Mouse (Mus musculus): ENCODE results near the gene Pde6g. TPM values are rescaled to one million over a fixed set of nuclear protein-coding genes. Genes with fewer than 3 reads are reported as not detected.

Pde6g gene
- polyA plus RNA-seq, 1 experiment from 2014 or later = 0.40 TPM

DNA sequence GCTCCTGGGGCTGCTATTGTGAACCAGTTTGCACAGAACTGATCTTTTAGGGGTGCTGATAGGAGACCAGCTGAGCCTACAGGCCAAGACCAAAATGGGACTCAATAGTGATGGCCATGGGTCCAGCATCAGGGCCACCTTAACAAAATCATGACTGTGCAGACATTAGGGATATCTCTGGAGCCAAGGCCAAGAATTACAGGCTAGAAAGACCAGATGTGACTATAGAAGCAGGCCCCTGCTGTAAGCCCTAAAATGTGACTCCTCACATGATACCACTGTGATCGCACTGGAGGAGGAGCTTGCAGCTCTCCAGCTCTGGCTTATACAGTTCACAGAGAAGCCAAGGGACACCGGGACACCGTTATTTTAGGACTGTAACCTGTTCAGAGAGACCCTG, 11.0 kb downstream of the Pde6g start, which contains the start of gene Tspan10:
TSS of gene Tspan10 (plus strand) at position 301 of the 400 bp plus-strand sequence.
- Histone ChIP-seq H3K9ac (no peak within 1 kb of the TSS), H3K4me1 (replicated peaks; ENCODE audit: control insufficient read depth, insufficient read depth, low read length) (no peaks in the 10 kb centered on the region), H3K27me3 (ENCODE audit: control insufficient read depth, insufficient read depth, low read length) (no peaks in the 10 kb centered on the region), H3K4me2 (replicated peaks) (no peak within 1 kb of the TSS), H3K36me3 (replicated peaks; ENCODE audit: control insufficient read depth, insufficient read depth) (no peaks in the 10 kb centered on the region), H3K4me3 (replicated peaks; ENCODE audit: low read length) (no peak within 1 kb of the TSS), H3K27ac (no peak within 1 kb of the TSS), H3K9me3 (ENCODE audit: control insufficient read depth, low read length) (no peaks in the 10 kb centered on the region)
- WGBS = 82% methylated on average over 3 of the region's 3 CpGs
- DNase-seq (ENCODE audit: low spot score) (no peak), ATAC-seq (ENCODE audit: low FRiP score) (no peak)

DNA sequence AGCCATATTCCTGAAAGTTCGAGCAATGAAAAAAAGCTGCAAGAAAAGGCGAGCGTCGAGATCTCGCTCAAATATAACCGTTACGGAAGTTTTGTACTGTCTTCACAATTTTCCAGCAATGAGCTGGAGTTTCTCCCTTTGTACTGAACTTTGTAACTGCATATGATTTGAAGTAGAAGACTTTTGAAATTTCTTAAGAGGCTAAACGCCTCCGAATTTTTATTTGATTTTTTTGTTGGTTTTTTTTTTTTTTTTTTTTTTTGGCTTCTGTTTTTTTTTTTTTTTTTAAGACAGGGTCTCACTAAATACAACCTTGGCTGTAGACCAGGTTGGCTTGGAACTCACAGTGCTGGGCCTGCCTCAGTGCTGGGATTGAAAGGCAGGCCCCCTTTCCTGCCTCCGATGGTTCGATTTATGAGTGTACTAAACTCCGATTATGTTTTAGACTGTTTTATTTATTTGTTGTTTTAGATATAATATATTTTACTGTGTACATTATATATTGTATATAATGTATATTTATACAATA, 15.4 kb downstream of the Pde6g start:
- no peaks in the 10 kb centered on the region for H3K27me3 ChIP-seq (ENCODE audit: control insufficient read depth, insufficient read depth, low read length)
- H3K27ac ChIP-seq = no peak overlapping the region; the same call in 1 of the 2 replicates
- H3K9ac ChIP-seq = peak overlapping the region; percentile 92
- H3K4me3 ChIP-seq (replicated peaks; ENCODE audit: low read length) = peak overlapping the region; percentile 93
- H3K36me3 ChIP-seq (replicated peaks; ENCODE audit: control insufficient read depth, insufficient read depth) = peaks cover 26% of the 10 kb centered on the region
- no peaks in the 10 kb centered on the region for H3K9me3 ChIP-seq (ENCODE audit: control insufficient read depth, low read length)
- 30% methylated on average over 12 of the region's 12 CpGs for whole genome bisulfite sequencing
- DNase-seq (ENCODE audit: low spot score) (no peak), ATAC-seq (ENCODE audit: low FRiP score) (no peak)
- peaks cover 12% of the 10 kb centered on the region for H3K4me1 ChIP-seq (replicated peaks; ENCODE audit: control insufficient read depth, insufficient read depth, low read length)
- peak overlapping the region; percentile 70 for H3K4me2 ChIP-seq (replicated peaks)

DNA sequence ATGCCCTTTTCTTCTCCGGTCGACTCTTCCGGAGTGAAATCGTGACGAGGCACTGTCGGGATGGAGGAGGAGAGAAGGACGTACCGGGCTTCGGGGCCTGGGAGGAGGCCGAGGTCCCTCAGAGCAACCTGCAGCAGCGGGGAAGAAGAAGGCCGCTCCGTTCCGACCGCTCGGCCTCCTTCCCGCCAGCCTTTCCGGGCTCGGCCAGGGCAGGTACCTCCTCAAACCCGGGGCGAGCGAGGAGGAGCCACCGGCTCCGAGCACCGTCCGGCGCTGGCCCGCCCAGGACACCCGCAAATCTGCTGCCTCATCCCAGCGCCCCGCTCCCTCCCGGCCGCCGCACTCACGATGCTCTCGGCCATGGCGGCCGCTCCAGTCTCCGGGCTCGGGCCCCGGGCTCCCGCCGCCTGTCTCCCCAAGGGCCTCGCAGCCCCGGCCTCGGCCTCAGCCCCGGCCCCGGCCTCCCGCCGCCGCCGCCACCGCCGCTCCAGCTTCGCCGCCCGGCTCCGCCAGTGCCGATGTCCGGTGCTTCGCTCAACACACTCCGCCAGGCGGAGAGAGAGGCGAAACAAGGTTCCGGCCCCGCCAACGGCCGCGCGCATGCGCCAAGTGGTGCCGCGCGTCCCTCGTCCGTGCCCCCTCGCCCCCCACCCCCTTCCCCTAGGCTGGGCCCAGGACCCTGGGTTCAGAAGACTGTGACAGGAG, 16.0 kb downstream of the Pde6g start, which contains the start of gene Nploc4:
TSS of gene Nploc4 (minus strand) at position 557 of the 705 bp plus-strand sequence.
- H3K4me2 ChIP-seq (replicated peaks) = peak within 1 kb of the TSS; percentile 70
- H3K4me1 ChIP-seq (replicated peaks; ENCODE audit: control insufficient read depth, insufficient read depth, low read length) = peaks cover 12% of the 10 kb centered on the region
- under 1% methylated on average over 74 of the region's 77 CpGs for WGBS
- H3K36me3 ChIP-seq (replicated peaks; ENCODE audit: control insufficient read depth, insufficient read depth) = peaks cover 32% of the 10 kb centered on the region
- peak within 1 kb of the TSS; percentile 58 for H3K27ac ChIP-seq
- H3K9ac ChIP-seq = peak within 1 kb of the TSS; percentile 92
- H3K4me3 ChIP-seq (replicated peaks; ENCODE audit: low read length) = peak within 1 kb of the TSS; percentile 93
- H3K27me3 ChIP-seq (ENCODE audit: control insufficient read depth, insufficient read depth, low read length) = no peaks in the 10 kb centered on the region
- DNase-seq (ENCODE audit: low spot score) (peak; percentile 89), ATAC-seq (ENCODE audit: low FRiP score) (peak; percentile 84; the same call in 1 of the 2 replicates)
- no peaks in the 10 kb centered on the region for H3K9me3 ChIP-seq (ENCODE audit: control insufficient read depth, low read length)

DNA sequence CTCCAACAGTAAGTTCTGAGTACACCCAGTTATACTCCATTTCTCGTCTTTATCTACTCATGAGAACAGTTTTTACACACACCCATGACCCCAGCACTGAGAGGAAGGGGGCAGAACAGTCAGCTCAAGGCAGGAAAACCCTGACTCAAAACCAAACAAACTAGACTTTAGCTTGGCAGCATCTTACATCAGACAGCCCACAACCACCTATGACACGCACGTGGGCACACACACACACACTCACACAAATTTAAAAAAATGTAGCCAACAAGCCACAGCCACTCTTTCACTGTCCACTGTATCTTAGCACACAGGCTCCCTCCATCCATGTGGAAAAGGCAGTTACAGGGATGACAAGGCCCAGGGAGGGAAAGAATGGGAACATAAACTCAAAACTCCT, 26.6 kb downstream of the Pde6g start:
- ATAC-seq (ENCODE audit: low FRiP score) (no peak), DNase-seq (ENCODE audit: low spot score) (no peak)
- H3K9me3 ChIP-seq (ENCODE audit: control insufficient read depth, low read length) = no peaks in the 10 kb centered on the region
- H3K9ac ChIP-seq = no peak overlapping the region
- no peak overlapping the region for H3K4me2 ChIP-seq (replicated peaks)
- H3K27me3 ChIP-seq (ENCODE audit: control insufficient read depth, insufficient read depth, low read length) = no peaks in the 10 kb centered on the region
- no peak overlapping the region for H3K27ac ChIP-seq
- H3K4me1 ChIP-seq (replicated peaks; ENCODE audit: control insufficient read depth, insufficient read depth, low read length) = no peaks in the 10 kb centered on the region
- H3K4me3 ChIP-seq (replicated peaks; ENCODE audit: low read length) = no peak overlapping the region
- WGBS = 97% methylated on average over 3 of the region's 3 CpGs
- peaks cover 90% of the 10 kb centered on the region for H3K36me3 ChIP-seq (replicated peaks; ENCODE audit: control insufficient read depth, insufficient read depth)

DNA sequence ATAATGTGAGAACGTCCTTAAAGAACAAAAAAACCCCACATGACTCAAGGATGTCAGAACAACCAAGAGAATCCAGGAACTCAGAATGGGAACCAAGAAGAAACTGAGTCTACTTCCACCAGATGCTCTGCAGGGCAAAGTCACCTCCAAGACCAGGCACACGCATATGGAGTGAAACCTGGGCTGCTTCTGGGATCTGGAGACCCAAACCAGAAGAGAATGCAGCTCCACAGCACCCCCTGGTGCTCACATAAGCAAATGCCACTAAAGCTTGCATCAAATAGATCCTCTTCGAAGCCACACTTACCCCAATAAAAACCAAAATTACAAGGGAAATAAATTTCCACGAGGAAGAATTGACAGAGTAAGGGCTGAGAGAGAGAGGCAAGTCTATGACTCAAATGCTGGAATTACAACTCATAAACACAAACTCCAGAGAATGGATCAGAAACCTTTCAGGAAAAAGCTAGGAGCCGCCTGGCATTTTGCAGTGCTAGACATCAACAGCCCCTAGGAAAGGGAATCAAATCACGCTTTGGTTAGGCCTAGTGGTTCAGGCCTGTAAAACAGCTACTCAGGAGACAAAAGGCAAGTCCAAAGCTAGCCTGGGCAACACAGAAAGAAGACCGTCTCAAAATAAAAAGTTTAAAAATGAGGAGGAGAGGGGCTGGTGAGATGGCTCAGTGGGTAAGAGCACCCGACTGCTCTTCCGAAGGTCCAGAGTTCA, 29.6 kb downstream of the Pde6g start:
- ATAC-seq (ENCODE audit: low FRiP score) (no peak), DNase-seq (ENCODE audit: low spot score) (peak; percentile 80)
- H3K27ac ChIP-seq = no peak overlapping the region
- H3K9ac ChIP-seq = no peak overlapping the region
- H3K4me2 ChIP-seq (replicated peaks) = no peak overlapping the region
- no peaks in the 10 kb centered on the region for H3K4me1 ChIP-seq (replicated peaks; ENCODE audit: control insufficient read depth, insufficient read depth, low read length)
- no peak overlapping the region for H3K4me3 ChIP-seq (replicated peaks; ENCODE audit: low read length)
- H3K27me3 ChIP-seq (ENCODE audit: control insufficient read depth, insufficient read depth, low read length) = no peaks in the 10 kb centered on the region
- H3K9me3 ChIP-seq (ENCODE audit: control insufficient read depth, low read length) = no peaks in the 10 kb centered on the region
- 69% methylated on average over 9 of the region's 9 CpGs for WGBS
- H3K36me3 ChIP-seq (replicated peaks; ENCODE audit: control insufficient read depth, insufficient read depth) = peaks cover 91% of the 10 kb centered on the region

DNA sequence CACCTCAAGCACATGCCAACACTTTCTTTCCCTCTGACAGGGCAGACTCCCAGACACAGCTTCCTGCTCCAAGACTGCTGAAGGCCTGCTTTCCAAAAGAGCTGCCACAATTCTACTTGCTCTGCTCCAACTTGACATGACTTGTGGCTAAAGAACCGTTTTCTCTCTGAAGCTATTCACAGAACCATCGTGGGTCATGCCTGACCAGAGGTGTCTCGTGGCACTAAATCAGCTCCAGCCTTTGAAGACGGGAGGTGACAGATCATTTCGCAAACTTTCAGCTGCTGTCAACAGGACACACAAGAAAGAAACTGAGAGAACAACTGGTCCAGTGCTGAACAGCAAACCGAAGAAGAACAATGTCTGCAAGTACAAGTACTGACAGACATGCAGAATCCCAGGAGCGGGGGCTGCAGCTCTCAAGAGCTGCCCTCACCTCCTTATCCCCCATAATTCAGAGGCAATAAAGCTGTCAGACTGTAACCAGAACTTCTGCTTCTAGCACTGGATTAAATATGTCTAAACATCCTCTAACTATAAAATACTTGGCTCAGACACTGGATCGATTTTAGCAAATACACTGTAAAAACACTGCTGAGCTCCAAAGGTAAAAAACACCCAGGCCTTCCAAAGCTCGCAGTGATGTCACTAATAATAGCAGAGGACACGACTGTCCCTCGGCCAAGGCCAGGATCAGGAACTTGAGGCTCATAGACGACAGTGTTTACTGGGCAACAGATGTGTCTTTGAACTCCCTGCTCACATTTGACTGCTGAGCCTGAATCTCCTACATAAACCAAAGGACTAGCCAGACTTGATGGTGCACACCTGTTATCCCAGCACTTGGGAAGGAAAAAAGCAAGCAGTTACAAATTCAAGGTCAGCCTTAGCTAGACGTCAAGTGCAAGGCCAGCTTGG, 30.4 kb downstream of the Pde6g start:
- Histone ChIP-seq H3K9ac (no peak overlapping the region), H3K4me2 (replicated peaks) (no peak overlapping the region), H3K36me3 (replicated peaks; ENCODE audit: control insufficient read depth, insufficient read depth) (peaks cover 90% of the 10 kb centered on the region), H3K4me1 (replicated peaks; ENCODE audit: control insufficient read depth, insufficient read depth, low read length) (no peaks in the 10 kb centered on the region), H3K27me3 (ENCODE audit: control insufficient read depth, insufficient read depth, low read length) (no peaks in the 10 kb centered on the region), H3K27ac (no peak overlapping the region), H3K9me3 (ENCODE audit: control insufficient read depth, low read length) (no peaks in the 10 kb centered on the region), H3K4me3 (replicated peaks; ENCODE audit: low read length) (no peak overlapping the region)
- ATAC-seq (ENCODE audit: low FRiP score) = no peak
- no peak for DNase-seq (ENCODE audit: low spot score)
- 93% methylated on average over 13 of the region's 13 CpGs for WGBS

DNA sequence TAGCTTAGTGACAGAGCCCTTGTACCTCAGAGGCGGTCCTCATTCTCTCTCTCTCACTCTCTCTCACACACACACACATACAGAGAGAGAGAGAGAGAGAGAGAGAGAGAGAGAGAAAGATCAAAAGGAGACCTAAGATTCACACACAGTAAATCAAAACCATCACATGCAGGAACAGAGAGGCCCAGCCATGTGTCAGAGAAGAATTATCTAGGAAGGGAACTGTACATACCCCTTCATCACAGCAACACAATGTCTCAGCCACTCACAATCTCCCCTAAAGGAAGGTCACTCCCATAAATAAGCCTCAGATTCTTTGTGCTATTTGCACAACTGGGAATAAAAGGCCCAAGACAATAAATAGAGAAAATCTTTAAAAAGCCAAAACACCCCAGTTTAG, 34.7 kb downstream of the Pde6g start:
- Histone ChIP-seq H3K27ac (no peak overlapping the region), H3K27me3 (ENCODE audit: control insufficient read depth, insufficient read depth, low read length) (no peaks in the 10 kb centered on the region), H3K4me1 (replicated peaks; ENCODE audit: control insufficient read depth, insufficient read depth, low read length) (no peaks in the 10 kb centered on the region), H3K9me3 (ENCODE audit: control insufficient read depth, low read length) (no peaks in the 10 kb centered on the region), H3K36me3 (replicated peaks; ENCODE audit: control insufficient read depth, insufficient read depth) (peaks cover 88% of the 10 kb centered on the region), H3K9ac (no peak overlapping the region), H3K4me3 (replicated peaks; ENCODE audit: low read length) (no peak overlapping the region), H3K4me2 (replicated peaks) (no peak overlapping the region)
- 92% methylated on average over 1 of the region's 1 CpGs for WGBS
- DNase-seq (ENCODE audit: low spot score) (no peak), ATAC-seq (ENCODE audit: low FRiP score) (no peak)

DNA sequence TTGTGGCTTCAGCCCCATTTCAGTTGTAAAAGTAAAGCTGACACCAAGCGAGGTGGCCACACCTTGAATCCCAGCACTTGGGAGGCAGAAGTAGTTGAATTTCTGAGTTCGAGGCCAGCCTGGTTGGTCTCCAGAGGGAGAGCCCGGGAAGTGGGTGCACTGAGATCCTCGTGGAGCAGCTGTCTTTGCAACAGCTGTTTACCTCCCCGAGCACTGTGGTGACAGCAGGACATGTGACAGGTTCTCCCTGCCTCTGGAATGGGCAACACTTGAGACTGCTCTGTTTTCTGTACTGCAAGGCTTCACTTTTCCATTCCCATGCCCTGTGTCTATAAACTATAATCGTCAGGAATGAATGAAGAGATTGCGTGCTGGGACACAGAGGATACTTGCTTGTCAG, 35.4 kb downstream of the Pde6g start:
- Histone ChIP-seq H3K4me2 (replicated peaks) (no peak overlapping the region), H3K36me3 (replicated peaks; ENCODE audit: control insufficient read depth, insufficient read depth) (peaks cover 94% of the 10 kb centered on the region), H3K27ac (no peak overlapping the region), H3K4me1 (replicated peaks; ENCODE audit: control insufficient read depth, insufficient read depth, low read length) (no peaks in the 10 kb centered on the region), H3K9me3 (ENCODE audit: control insufficient read depth, low read length) (no peaks in the 10 kb centered on the region), H3K27me3 (ENCODE audit: control insufficient read depth, insufficient read depth, low read length) (no peaks in the 10 kb centered on the region), H3K4me3 (replicated peaks; ENCODE audit: low read length) (no peak overlapping the region), H3K9ac (no peak overlapping the region)
- WGBS = 92% methylated on average over 7 of the region's 7 CpGs
- ATAC-seq (ENCODE audit: low FRiP score) (no peak), DNase-seq (ENCODE audit: low spot score) (no peak)
